Mouse (Mus musculus) ES-Bruce4 (cell line): ENCODE data around the gene Arhgap44. TPM values are rescaled to one million over a fixed set of nuclear protein-coding genes. Genes with fewer than 3 reads are reported as not detected.

ENCODE experiments used
- H3K27ac ChIP-seq: 2 replicates; pipeline ENCODE4 v1.5.1; 2012; ENCODE audit warnings: low read length, inconsistent platforms; ENCODE audit not compliant: insufficient read depth
- H3K27me3 ChIP-seq: 2 replicates; pipeline ENCODE4 v1.6.1; 2012; ENCODE audit warnings: mild to moderate bottlenecking, low read length, inconsistent platforms; ENCODE audit not compliant: control insufficient read depth, poor library complexity, insufficient read depth, severe bottlenecking
- H3K36me3 ChIP-seq: 2 replicates; pipeline ENCODE4 v1.6.1; 2012; ENCODE audit warnings: inconsistent platforms, mild to moderate bottlenecking, low read length, moderate library complexity; ENCODE audit not compliant: control insufficient read depth, poor library complexity, insufficient read depth, severe bottlenecking
- H3K4me1 ChIP-seq: one replicate; pipeline ENCODE4 v1.8.1; 2011; ENCODE audit warnings: low read length; ENCODE audit not compliant: control insufficient read depth, insufficient read depth
- H3K4me3 ChIP-seq: 2 replicates; pipeline ENCODE4 v1.5.1; 2011; ENCODE audit warnings: low read depth, mild to moderate bottlenecking, low read length
- H3K9ac ChIP-seq: 2 replicates; pipeline ENCODE4 v1.6.1; 2012; ENCODE audit warnings: low read depth, mild to moderate bottlenecking, inconsistent platforms; ENCODE audit not compliant: poor library complexity, severe bottlenecking
- H3K9me3 ChIP-seq: replicated peaks from 2 replicates; pipeline ENCODE4 v1.6.1; 2012; ENCODE audit warnings: mild to moderate bottlenecking, low read length, inconsistent platforms; ENCODE audit not compliant: control insufficient read depth, poor library complexity, insufficient read depth, severe bottlenecking
- CTCF ChIP-seq: IDR thresholded peaks from one replicate; pipeline ENCODE4 v1.8.1; 2011; ENCODE audit warnings: low read depth, low read length
- EP300 ChIP-seq: IDR thresholded peaks from 2 replicates; pipeline ENCODE4 v1.6.1; 2011; ENCODE audit warnings: low read depth, low read length; ENCODE audit not compliant: insufficient read depth
- POLR2A ChIP-seq: IDR thresholded peaks from one replicate; pipeline ENCODE4 v1.8.1; 2011; ENCODE audit warnings: low read length; ENCODE audit not compliant: insufficient read depth
- polyA plus RNA-seq: library from polyadenylated mRNA; stranded (reverse); fragments of >200 nt; gene quantifications from 2 replicates; pipeline ENCODE4 v1.2.4, GENCODE M21; 2011; ENCODE audit warnings: low read depth; ENCODE audit not compliant: missing spikeins, insufficient read depth, insufficient read length

The Arhgap44 gene
- polyA plus RNA-seq, 1 experiment: 8.6 TPM

- TF ChIP-seq POLR2A (no peak), EP300 (no peak), CTCF (no peak)
- H3K36me3 ChIP-seq: peaks cover 10% of the 10 kb centered on the region
Observed at GRCm38 (mm10) chr11:65006047-65006446, 156.7 kb downstream of the Arhgap44 start.

GRCm38 (mm10) chr11:65004836-65005235, 157.9 kb downstream of the Arhgap44 start:
- Histone ChIP-seq H3K4me1 (no peaks in the 10 kb centered on the region), H3K9me3 (no peaks in the 10 kb centered on the region), H3K27ac (no peak overlapping the region), H3K27me3 (no peaks in the 10 kb centered on the region), H3K9ac (no peak overlapping the region), H3K36me3 (peaks cover 15% of the 10 kb centered on the region), H3K4me3 (no peak overlapping the region)
- TF ChIP-seq POLR2A (no peak), CTCF (no peak), EP300 (no peak)

More at GRCm38 (mm10) chr11:65006047-65006446, 156.7 kb downstream of the Arhgap44 start:
- Histone ChIP-seq H3K27me3 (no peaks in the 10 kb centered on the region), H3K9me3 (no peaks in the 10 kb centered on the region), H3K27ac (no peak overlapping the region), H3K9ac (no peak overlapping the region), H3K4me1 (no peaks in the 10 kb centered on the region), H3K4me3 (no peak overlapping the region)

DNA sequence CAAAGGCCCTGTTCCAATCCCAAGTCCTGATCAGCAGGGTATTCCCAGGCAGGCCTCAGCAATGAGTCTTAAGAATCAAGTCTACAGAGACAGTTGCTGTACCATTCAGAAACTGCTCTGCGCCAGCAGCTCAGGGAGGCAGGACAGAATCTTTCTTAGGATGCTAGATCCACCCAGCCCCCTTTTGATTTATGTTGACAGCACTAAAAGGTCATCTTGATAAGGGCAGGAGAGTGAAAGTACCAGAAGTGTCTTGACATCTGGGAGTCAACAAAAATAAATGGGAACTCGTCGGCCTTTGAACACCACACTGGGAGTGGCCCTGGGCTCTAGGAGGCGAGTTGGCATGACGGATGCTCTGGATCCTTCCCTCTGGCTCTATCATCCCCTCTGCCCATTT, 159.2 kb downstream of the Arhgap44 start:
- H3K9me3 ChIP-seq: no peaks in the 10 kb centered on the region
- no peak overlapping the region for H3K27ac ChIP-seq
- peaks cover 15% of the 10 kb centered on the region for H3K36me3 ChIP-seq
- H3K27me3 ChIP-seq: no peaks in the 10 kb centered on the region
- H3K9ac ChIP-seq: no peak overlapping the region
- H3K4me1 ChIP-seq: no peaks in the 10 kb centered on the region
- no peak for TF ChIP-seq POLR2A
- no peak overlapping the region for H3K4me3 ChIP-seq

GRCm38 (mm10) chr11:65001729-65002128, 161.0 kb downstream of the Arhgap44 start:
- H3K27ac ChIP-seq: no peak overlapping the region
- H3K4me1 ChIP-seq: no peaks in the 10 kb centered on the region
- TF ChIP-seq EP300 (no peak), POLR2A (no peak), CTCF (no peak)
- no peaks in the 10 kb centered on the region for H3K9me3 ChIP-seq
- H3K36me3 ChIP-seq: peaks cover 24% of the 10 kb centered on the region
- H3K27me3 ChIP-seq: no peaks in the 10 kb centered on the region
- H3K4me3 ChIP-seq: no peak overlapping the region
- H3K9ac ChIP-seq: no peak overlapping the region

- Histone ChIP-seq H3K36me3 (peaks cover 30% of the 10 kb centered on the region), H3K9me3 (no peaks in the 10 kb centered on the region)
Observed at GRCm38 (mm10) chr11:64999685-65000084, 163.1 kb downstream of the Arhgap44 start.

GRCm38 (mm10) chr11:64998439-64998838, 164.3 kb downstream of the Arhgap44 start:
- TF ChIP-seq POLR2A (no peak), EP300 (no peak), CTCF (no peak)
- H3K4me3 ChIP-seq: no peak overlapping the region
- no peak overlapping the region for H3K9ac ChIP-seq
- H3K4me1 ChIP-seq: no peaks in the 10 kb centered on the region
- no peaks in the 10 kb centered on the region for H3K9me3 ChIP-seq
- peaks cover 38% of the 10 kb centered on the region for H3K36me3 ChIP-seq
- no peaks in the 10 kb centered on the region for H3K27me3 ChIP-seq
- no peak overlapping the region for H3K27ac ChIP-seq

More at GRCm38 (mm10) chr11:64999685-65000084, 163.1 kb downstream of the Arhgap44 start:
- no peaks in the 10 kb centered on the region for H3K27me3 ChIP-seq
- no peak overlapping the region for H3K27ac ChIP-seq
- no peak for TF ChIP-seq CTCF
- TF ChIP-seq EP300: no peak
- no peak for TF ChIP-seq POLR2A
- no peaks in the 10 kb centered on the region for H3K4me1 ChIP-seq
- H3K4me3 ChIP-seq: no peak overlapping the region
- H3K9ac ChIP-seq: no peak overlapping the region
